Mouse (Mus musculus): ENCODE results near the gene Ccl5. TPM values are rescaled to one million over a fixed set of nuclear protein-coding genes. Genes with fewer than 3 reads are reported as not detected.
A peak's percentile ranks its signal among the peaks of the same experiment; 100 is the strongest.

Ccl5 gene
- polyA plus RNA-seq, 1 experiment from 2014 or later: not detected

- Histone ChIP-seq H3K9me3 (ENCODE audit: control insufficient read depth, low read length) (no peaks in the 10 kb centered on the region), H3K9ac (no peak overlapping the region), H3K4me2 (replicated peaks) (no peak overlapping the region), H3K4me3 (replicated peaks; ENCODE audit: low read length) (no peak overlapping the region), H3K36me3 (replicated peaks; ENCODE audit: control insufficient read depth, insufficient read depth) (no peaks in the 10 kb centered on the region), H3K4me1 (replicated peaks; ENCODE audit: control insufficient read depth, insufficient read depth, low read length) (no peaks in the 10 kb centered on the region), H3K27ac (no peak overlapping the region), H3K27me3 (ENCODE audit: control insufficient read depth, insufficient read depth, low read length) (no peaks in the 10 kb centered on the region)
- ATAC-seq (ENCODE audit: low FRiP score) (no peak), DNase-seq (ENCODE audit: low spot score) (no peak)
- WGBS: 94% methylated on average over 9 of the region's 9 CpGs
Observed at GRCm38 (mm10) chr11:83568061-83568460, 37.7 kb upstream of the Ccl5 start.

- Histone ChIP-seq H3K4me2 (replicated peaks) (no peak overlapping the region), H3K9me3 (ENCODE audit: control insufficient read depth, low read length) (no peaks in the 10 kb centered on the region), H3K9ac (no peak overlapping the region), H3K27me3 (ENCODE audit: control insufficient read depth, insufficient read depth, low read length) (no peaks in the 10 kb centered on the region), H3K27ac (no peak overlapping the region), H3K4me1 (replicated peaks; ENCODE audit: control insufficient read depth, insufficient read depth, low read length) (no peaks in the 10 kb centered on the region), H3K4me3 (replicated peaks; ENCODE audit: low read length) (no peak overlapping the region), H3K36me3 (replicated peaks; ENCODE audit: control insufficient read depth, insufficient read depth) (no peaks in the 10 kb centered on the region)
- WGBS: 76% methylated on average over 7 of the region's 7 CpGs
- no peak for DNase-seq (ENCODE audit: low spot score)
- ATAC-seq (ENCODE audit: low FRiP score): no peak
Observed at GRCm38 (mm10) chr11:83567311-83567710, 37.0 kb upstream of the Ccl5 start.

GRCm38 (mm10) chr11:83566617-83567016 is 36.3 kb upstream of the Ccl5 start:
- H3K4me1 ChIP-seq (replicated peaks; ENCODE audit: control insufficient read depth, insufficient read depth, low read length): no peaks in the 10 kb centered on the region
- no peak for DNase-seq (ENCODE audit: low spot score)
- H3K9me3 ChIP-seq (ENCODE audit: control insufficient read depth, low read length): no peaks in the 10 kb centered on the region
- H3K4me3 ChIP-seq (replicated peaks; ENCODE audit: low read length): no peak overlapping the region
- no peak for ATAC-seq (ENCODE audit: low FRiP score)
- no peak overlapping the region for H3K27ac ChIP-seq
- H3K4me2 ChIP-seq (replicated peaks): no peak overlapping the region
- H3K36me3 ChIP-seq (replicated peaks; ENCODE audit: control insufficient read depth, insufficient read depth): no peaks in the 10 kb centered on the region
- H3K9ac ChIP-seq: no peak overlapping the region
- no peaks in the 10 kb centered on the region for H3K27me3 ChIP-seq (ENCODE audit: control insufficient read depth, insufficient read depth, low read length)

- Histone ChIP-seq H3K27me3 (ENCODE audit: control insufficient read depth, insufficient read depth, low read length) (no peaks in the 10 kb centered on the region), H3K36me3 (replicated peaks; ENCODE audit: control insufficient read depth, insufficient read depth) (no peaks in the 10 kb centered on the region), H3K4me1 (replicated peaks; ENCODE audit: control insufficient read depth, insufficient read depth, low read length) (no peaks in the 10 kb centered on the region), H3K9me3 (ENCODE audit: control insufficient read depth, low read length) (no peaks in the 10 kb centered on the region), H3K27ac (no peak overlapping the region), H3K4me3 (replicated peaks; ENCODE audit: low read length) (no peak overlapping the region), H3K4me2 (replicated peaks) (no peak overlapping the region), H3K9ac (no peak overlapping the region)
- DNase-seq (ENCODE audit: low spot score): no peak
- 82% methylated on average over 2 of the region's 2 CpGs for WGBS
- ATAC-seq (ENCODE audit: low FRiP score): no peak
Observed at GRCm38 (mm10) chr11:83563754-83564153, 33.4 kb upstream of the Ccl5 start.

GRCm38 (mm10) chr11:83562311-83562887 is 32.1 kb upstream of the Ccl5 start:
- ATAC-seq (ENCODE audit: low FRiP score): no peak
- Histone ChIP-seq H3K4me2 (replicated peaks) (no peak overlapping the region), H3K4me1 (replicated peaks; ENCODE audit: control insufficient read depth, insufficient read depth, low read length) (no peaks in the 10 kb centered on the region), H3K9me3 (ENCODE audit: control insufficient read depth, low read length) (no peaks in the 10 kb centered on the region), H3K27ac (no peak overlapping the region), H3K27me3 (ENCODE audit: control insufficient read depth, insufficient read depth, low read length) (no peaks in the 10 kb centered on the region), H3K36me3 (replicated peaks; ENCODE audit: control insufficient read depth, insufficient read depth) (no peaks in the 10 kb centered on the region), H3K9ac (no peak overlapping the region), H3K4me3 (replicated peaks; ENCODE audit: low read length) (no peak overlapping the region)
- WGBS: 69% methylated on average over 6 of the region's 6 CpGs
- DNase-seq (ENCODE audit: low spot score): no peak

GRCm38 (mm10) chr11:83560405-83560804 is 30.1 kb upstream of the Ccl5 start:
- no peaks in the 10 kb centered on the region for H3K27me3 ChIP-seq (ENCODE audit: control insufficient read depth, insufficient read depth, low read length)
- H3K9ac ChIP-seq: no peak overlapping the region
- H3K4me3 ChIP-seq (replicated peaks; ENCODE audit: low read length): no peak overlapping the region
- 79% methylated on average over 6 of the region's 6 CpGs for WGBS
- no peaks in the 10 kb centered on the region for H3K9me3 ChIP-seq (ENCODE audit: control insufficient read depth, low read length)
- H3K36me3 ChIP-seq (replicated peaks; ENCODE audit: control insufficient read depth, insufficient read depth): no peaks in the 10 kb centered on the region
- DNase-seq (ENCODE audit: low spot score) (no peak), ATAC-seq (ENCODE audit: low FRiP score) (no peak)
- H3K27ac ChIP-seq: no peak overlapping the region
- H3K4me1 ChIP-seq (replicated peaks; ENCODE audit: control insufficient read depth, insufficient read depth, low read length): no peaks in the 10 kb centered on the region
- no peak overlapping the region for H3K4me2 ChIP-seq (replicated peaks)

GRCm38 (mm10) chr11:83557074-83557473 is 26.8 kb upstream of the Ccl5 start:
- no peak overlapping the region for H3K4me3 ChIP-seq (replicated peaks; ENCODE audit: low read length)
- 48% methylated on average over 10 of the region's 10 CpGs for WGBS
- no peak for ATAC-seq (ENCODE audit: low FRiP score)

GRCm38 (mm10) chr11:83556085-83556781 is 25.9 kb upstream of the Ccl5 start:
- Histone ChIP-seq H3K9me3 (ENCODE audit: control insufficient read depth, low read length) (no peaks in the 10 kb centered on the region), H3K4me2 (replicated peaks) (peak overlapping the region; percentile 36), H3K27ac (no peak overlapping the region)

More at GRCm38 (mm10) chr11:83557074-83557473, 26.8 kb upstream of the Ccl5 start:
- H3K27ac ChIP-seq: no peak overlapping the region
- no peaks in the 10 kb centered on the region for H3K9me3 ChIP-seq (ENCODE audit: control insufficient read depth, low read length)
- no peaks in the 10 kb centered on the region for H3K36me3 ChIP-seq (replicated peaks; ENCODE audit: control insufficient read depth, insufficient read depth)
- H3K9ac ChIP-seq: 0 out of 2 replicates have a peak overlapping the region, but pooled peaks have one; percentile 3
- H3K27me3 ChIP-seq (ENCODE audit: control insufficient read depth, insufficient read depth, low read length): no peaks in the 10 kb centered on the region
- no peak for DNase-seq (ENCODE audit: low spot score)
- H3K4me2 ChIP-seq (replicated peaks): no peak overlapping the region
- no peaks in the 10 kb centered on the region for H3K4me1 ChIP-seq (replicated peaks; ENCODE audit: control insufficient read depth, insufficient read depth, low read length)

GRCm38 (mm10) chr11:83551668-83552067 is 21.4 kb upstream of the Ccl5 start:
- WGBS: 84% methylated on average over 5 of the region's 5 CpGs
- Histone ChIP-seq H3K27ac (no peak overlapping the region), H3K27me3 (ENCODE audit: control insufficient read depth, insufficient read depth, low read length) (no peaks in the 10 kb centered on the region), H3K36me3 (replicated peaks; ENCODE audit: control insufficient read depth, insufficient read depth) (no peaks in the 10 kb centered on the region), H3K4me3 (replicated peaks; ENCODE audit: low read length) (no peak overlapping the region), H3K4me2 (replicated peaks) (no peak overlapping the region), H3K4me1 (replicated peaks; ENCODE audit: control insufficient read depth, insufficient read depth, low read length) (no peaks in the 10 kb centered on the region), H3K9ac (no peak overlapping the region), H3K9me3 (ENCODE audit: control insufficient read depth, low read length) (no peaks in the 10 kb centered on the region)
- ATAC-seq (ENCODE audit: low FRiP score) (no peak), DNase-seq (ENCODE audit: low spot score) (no peak)

More at GRCm38 (mm10) chr11:83556085-83556781, 25.9 kb upstream of the Ccl5 start:
- DNase-seq (ENCODE audit: low spot score) (peak; percentile 93), ATAC-seq (ENCODE audit: low FRiP score) (peak; percentile 34; the same call in 1 of the 2 replicates)
- Histone ChIP-seq H3K27me3 (ENCODE audit: control insufficient read depth, insufficient read depth, low read length) (no peaks in the 10 kb centered on the region), H3K36me3 (replicated peaks; ENCODE audit: control insufficient read depth, insufficient read depth) (no peaks in the 10 kb centered on the region), H3K9ac (0 out of 2 replicates have a peak overlapping the region, but pooled peaks have one; percentile 3), H3K4me1 (replicated peaks; ENCODE audit: control insufficient read depth, insufficient read depth, low read length) (no peaks in the 10 kb centered on the region), H3K4me3 (replicated peaks; ENCODE audit: low read length) (no peak overlapping the region)
- 30% methylated on average over 8 of the region's 8 CpGs for WGBS

All from hindbrain, embryonic 14.5 days (tissue).